Mouse (Mus musculus) neural tube, embryonic 13.5 days (tissue): Measurements from ENCODE around the gene Fam71f1. TPM values are rescaled to one million over a fixed set of nuclear protein-coding genes. Genes with fewer than 3 reads are reported as not detected.

Source experiments
- ATAC-seq: fragments of 200-750 bp; cut with Nextera tagmentation; 2 replicates; pipeline ENCODE4 v1.8.0; 2017; ENCODE audit warnings: low read depth, mild to moderate bottlenecking, moderate TSS enrichment, moderate library complexity
- H3K27ac ChIP-seq: fragments of 300-500 bp; sonication (generic); replicated peaks from 2 replicates; pipeline ENCODE4 v1.5.1; 2015; ENCODE audit warnings: moderate library complexity, mild to moderate bottlenecking, inconsistent platforms
- H3K27me3 ChIP-seq: fragments of 300-500 bp; sonication (generic); 2 replicates; pipeline ENCODE4 v1.6.1; 2015; ENCODE audit warnings: mild to moderate bottlenecking, inconsistent platforms
- H3K36me3 ChIP-seq: fragments of 300-500 bp; sonication (generic); 2 replicates; pipeline ENCODE4 v1.6.1; 2015; ENCODE audit warnings: mild to moderate bottlenecking, inconsistent platforms
- H3K4me1 ChIP-seq: fragments of 300-500 bp; sonication (generic); replicated peaks from 2 replicates; pipeline ENCODE4 v1.6.1; 2015; ENCODE audit warnings: inconsistent platforms
- H3K4me2 ChIP-seq: fragments of 300-500 bp; sonication (generic); 2 replicates; pipeline ENCODE4 v1.6.1; 2015; ENCODE audit warnings: inconsistent platforms, mild to moderate bottlenecking, moderate library complexity
- H3K4me3 ChIP-seq: fragments of 300-500 bp; sonication (generic); 2 replicates; pipeline ENCODE4 v1.5.1; 2015; ENCODE audit warnings: mild to moderate bottlenecking, inconsistent platforms
- H3K9ac ChIP-seq: fragments of 300-500 bp; sonication (generic); 2 replicates; pipeline ENCODE4 v1.6.1; 2015; ENCODE audit warnings: moderate library complexity, mild to moderate bottlenecking, inconsistent platforms
- H3K9me3 ChIP-seq: fragments of 300-500 bp; sonication (generic); 2 replicates; pipeline ENCODE4 v1.6.1; 2016; ENCODE audit warnings: inconsistent platforms
- WGBS: fragments of 180-500 bp; shearing (Covaris S2); methylation state at CpG from one replicate; pipeline ENCODE4 v1.1.7; 2015; 5-methylcytosine and 5-hydroxymethylcytosine counted together
- polyA plus RNA-seq: library from polyadenylated mRNA; unstranded; fragments of >200 nt; fragmentation: Nextera tagmentation; extraction: Ambion mirVana; gene quantifications from 2 replicates; pipeline ENCODE4 v1.2.1, GENCODE M21; 2015

The Fam71f1 gene
- polyA plus RNA-seq = not detected in 2 replicates

- no peak for ATAC-seq
- Histone ChIP-seq H3K4me2 (no peak within 1 kb of the TSS), H3K27me3 (no peaks in the 10 kb centered on the region), H3K36me3 (no peaks in the 10 kb centered on the region), H3K9ac (no peak within 1 kb of the TSS), H3K27ac (no peak within 1 kb of the TSS), H3K9me3 (no peaks in the 10 kb centered on the region), H3K4me1 (no peaks in the 10 kb centered on the region), H3K4me3 (no peak within 1 kb of the TSS)
- WGBS = 59% methylated on average over 4 of the region's 5 CpGs
These were observed at the start of gene Fam71f1 for GRCm38 (mm10) chr6:29318879-29319278. TSS of gene Fam71f1 (plus strand) at chr6:29319140.

GRCm38 (mm10) chr6:29270961-29271360 is 48.0 kb upstream of the Fam71f1 start:
- ATAC-seq = no peak
- Histone ChIP-seq H3K4me1 (peaks cover 16% of the 10 kb centered on the region), H3K9me3 (no peaks in the 10 kb centered on the region), H3K27me3 (0 out of 2 replicates have a peak, but pooled peaks cover 8% of the 10 kb centered on the region), H3K36me3 (peaks cover 16% of the 10 kb centered on the region), H3K4me2 (no peak overlapping the region; the same call in 1 of the 2 replicates), H3K27ac (no peak overlapping the region), H3K9ac (no peak overlapping the region), H3K4me3 (no peak overlapping the region)
- 20% methylated on average over 8 of the region's 8 CpGs for WGBS

- 0 out of 2 replicates have a peak, but pooled peaks cover 8% of the 10 kb centered on the region for H3K27me3 ChIP-seq
- ATAC-seq = peak; percentile 98
- peak within 1 kb of the TSS; percentile 79 for H3K9ac ChIP-seq
- peak within 1 kb of the TSS; percentile 51 for H3K4me3 ChIP-seq
- H3K4me1 ChIP-seq = peaks cover 17% of the 10 kb centered on the region
- H3K36me3 ChIP-seq = peaks cover 16% of the 10 kb centered on the region
- under 1% methylated on average over 46 of the region's 46 CpGs for WGBS
- no peaks in the 10 kb centered on the region for H3K9me3 ChIP-seq
- H3K27ac ChIP-seq = peak within 1 kb of the TSS; percentile 73
- peak within 1 kb of the TSS; percentile 61 for H3K4me2 ChIP-seq
These were observed 46.4 kb upstream of the Fam71f1 start, which contains the start of gene Hilpda for GRCm38 (mm10) chr6:29272312-29273072. TSS of gene Hilpda (plus strand) at chr6:29272488.

- 93% methylated on average over 5 of the region's 5 CpGs for WGBS
- H3K4me2 ChIP-seq = no peak overlapping the region
- no peak overlapping the region for H3K9ac ChIP-seq
- H3K9me3 ChIP-seq = no peaks in the 10 kb centered on the region
- peaks cover 16% of the 10 kb centered on the region for H3K36me3 ChIP-seq
- H3K27me3 ChIP-seq = no peaks in the 10 kb centered on the region
- H3K4me1 ChIP-seq = peaks cover 17% of the 10 kb centered on the region
- no peak overlapping the region for H3K27ac ChIP-seq
- ATAC-seq = no peak
- no peak overlapping the region for H3K4me3 ChIP-seq
These were observed 42.2 kb upstream of the Fam71f1 start for GRCm38 (mm10) chr6:29276746-29277145.

GRCm38 (mm10) chr6:29278513-29279267 is 40.2 kb upstream of the Fam71f1 start:
- WGBS = 31% methylated on average over 8 of the region's 8 CpGs
- no peak overlapping the region for H3K9ac ChIP-seq
- peaks cover 8% of the 10 kb centered on the region for H3K4me1 ChIP-seq
- ATAC-seq = peak; percentile 61; the same call in 1 of the 2 replicates
- no peaks in the 10 kb centered on the region for H3K27me3 ChIP-seq
- no peaks in the 10 kb centered on the region for H3K9me3 ChIP-seq
- H3K4me3 ChIP-seq = no peak overlapping the region
- peaks cover 16% of the 10 kb centered on the region for H3K36me3 ChIP-seq
- H3K27ac ChIP-seq = no peak overlapping the region
- H3K4me2 ChIP-seq = no peak overlapping the region

GRCm38 (mm10) chr6:29279293-29279692 is 39.6 kb upstream of the Fam71f1 start, which contains the start of gene Fam71f2:
TSS of gene Fam71f2 (plus strand) at chr6:29279593.
- Histone ChIP-seq H3K27me3 (no peaks in the 10 kb centered on the region), H3K4me2 (no peak within 1 kb of the TSS), H3K4me3 (no peak within 1 kb of the TSS), H3K9ac (no peak within 1 kb of the TSS), H3K4me1 (0 out of 2 replicates have a peak, but pooled peaks cover 5% of the 10 kb centered on the region), H3K36me3 (peaks cover 16% of the 10 kb centered on the region), H3K27ac (no peak within 1 kb of the TSS), H3K9me3 (no peaks in the 10 kb centered on the region)
- 87% methylated on average over 8 of the region's 8 CpGs for WGBS
- ATAC-seq = no peak

- no peak for ATAC-seq
- 36% methylated on average over 7 of the region's 7 CpGs for WGBS
- H3K36me3 ChIP-seq = 0 out of 2 replicates have a peak, but pooled peaks cover 3% of the 10 kb centered on the region
- no peak overlapping the region for H3K4me3 ChIP-seq
- 0 out of 2 replicates have a peak overlapping the region, but pooled peaks have one; percentile 8 for H3K9ac ChIP-seq
- no peaks in the 10 kb centered on the region for H3K27me3 ChIP-seq
- H3K9me3 ChIP-seq = no peaks in the 10 kb centered on the region
- no peak overlapping the region for H3K4me2 ChIP-seq
- 0 out of 2 replicates have a peak, but pooled peaks cover 4% of the 10 kb centered on the region for H3K4me1 ChIP-seq
- no peak overlapping the region for H3K27ac ChIP-seq
These were observed 38.3 kb upstream of the Fam71f1 start for GRCm38 (mm10) chr6:29280671-29281070.

- 76% methylated on average over 7 of the region's 7 CpGs for WGBS
- ATAC-seq = no peak
- Histone ChIP-seq H3K9me3 (no peaks in the 10 kb centered on the region), H3K27ac (no peak overlapping the region), H3K4me2 (no peak overlapping the region), H3K36me3 (no peaks in the 10 kb centered on the region), H3K4me1 (peaks cover 7% of the 10 kb centered on the region), H3K9ac (peak overlapping the region; percentile 38; the same call in 1 of the 2 replicates), H3K4me3 (no peak overlapping the region), H3K27me3 (no peaks in the 10 kb centered on the region; the same call in 1 of the 2 replicates)
These were observed 32.1 kb upstream of the Fam71f1 start for GRCm38 (mm10) chr6:29286870-29287269.

GRCm38 (mm10) chr6:29287481-29287880 is 31.5 kb upstream of the Fam71f1 start:
- Histone ChIP-seq H3K36me3 (no peaks in the 10 kb centered on the region), H3K9me3 (no peaks in the 10 kb centered on the region), H3K4me2 (no peak overlapping the region), H3K4me1 (peaks cover 7% of the 10 kb centered on the region), H3K27me3 (no peaks in the 10 kb centered on the region; the same call in 1 of the 2 replicates), H3K27ac (no peak overlapping the region), H3K4me3 (no peak overlapping the region), H3K9ac (peak overlapping the region; percentile 38; the same call in 1 of the 2 replicates)
- no peak for ATAC-seq
- 31% methylated on average over 6 of the region's 6 CpGs for WGBS

- Histone ChIP-seq H3K9ac (no peak overlapping the region), H3K4me2 (no peak overlapping the region), H3K27me3 (no peaks in the 10 kb centered on the region; the same call in 1 of the 2 replicates), H3K36me3 (no peaks in the 10 kb centered on the region), H3K4me3 (no peak overlapping the region), H3K27ac (no peak overlapping the region), H3K4me1 (peaks cover 7% of the 10 kb centered on the region), H3K9me3 (no peaks in the 10 kb centered on the region)
- 54% methylated on average over 5 of the region's 5 CpGs for WGBS
- no peak for ATAC-seq
These were observed 31.0 kb upstream of the Fam71f1 start for GRCm38 (mm10) chr6:29287944-29288343.

- 61% methylated on average over 6 of the region's 6 CpGs for WGBS
- H3K9ac ChIP-seq = no peak overlapping the region
- no peak overlapping the region for H3K4me3 ChIP-seq
- no peaks in the 10 kb centered on the region; the same call in 1 of the 2 replicates for H3K27me3 ChIP-seq
- no peak overlapping the region for H3K27ac ChIP-seq
- H3K4me2 ChIP-seq = no peak overlapping the region
- H3K36me3 ChIP-seq = no peaks in the 10 kb centered on the region
- ATAC-seq = no peak
- H3K9me3 ChIP-seq = no peaks in the 10 kb centered on the region
- H3K4me1 ChIP-seq = peaks cover 7% of the 10 kb centered on the region
These were observed 30.3 kb upstream of the Fam71f1 start for GRCm38 (mm10) chr6:29288651-29289050.

GRCm38 (mm10) chr6:29299112-29299511 is 19.8 kb upstream of the Fam71f1 start:
- no peak overlapping the region for H3K27ac ChIP-seq
- H3K9me3 ChIP-seq = no peaks in the 10 kb centered on the region
- H3K27me3 ChIP-seq = no peaks in the 10 kb centered on the region
- H3K4me1 ChIP-seq = no peaks in the 10 kb centered on the region
- no peak overlapping the region for H3K4me3 ChIP-seq
- no peaks in the 10 kb centered on the region for H3K36me3 ChIP-seq
- H3K4me2 ChIP-seq = no peak overlapping the region
- WGBS = 78% methylated on average over 2 of the region's 2 CpGs
- no peak for ATAC-seq
- H3K9ac ChIP-seq = no peak overlapping the region
